Mouse (Mus musculus): Measurements from ENCODE around the gene Osgin1. TPM values are rescaled to one million over a fixed set of nuclear protein-coding genes. Genes with fewer than 3 reads are reported as not detected.

Gene Osgin1
- total RNA-seq, 2 experiments from 2014 or later: 0.55 to 1.0 TPM

DNA sequence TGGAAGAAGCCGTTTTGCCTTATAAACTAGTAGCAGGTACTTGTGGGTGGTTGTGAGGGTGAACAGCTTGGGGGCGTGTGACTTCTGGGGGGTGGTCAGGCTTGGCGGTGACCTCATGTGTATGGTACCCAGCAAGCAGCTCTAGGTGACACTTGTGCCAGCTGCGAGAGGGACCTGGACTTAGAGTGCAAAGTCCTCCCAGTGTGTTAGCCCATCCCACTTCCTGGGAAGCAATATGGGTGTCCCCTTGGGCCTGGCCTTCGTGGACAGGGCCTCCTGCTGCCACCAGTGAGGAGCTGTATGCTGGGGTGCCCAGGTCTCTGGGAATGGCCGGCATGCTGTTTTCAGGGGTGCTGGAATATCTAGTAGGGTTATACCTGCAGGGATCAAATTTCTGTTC, 5.0 kb downstream of the Osgin1 start:
- intact Hi-C loops (cut with DNase I): loop anchor here (10.0 kb wide), 1 partner anchor 406 kb away; the partner anchor contains the start of gene Cotl1
- DNase-seq (ENCODE audit: low spot score in 2 of 2): no peak

GRCm38 (mm10) chr8:119439424-119439823, 5.5 kb downstream of the Osgin1 start:
- intact Hi-C loops (cut with DNase I): loop anchor here (10.0 kb wide), 1 partner anchor 405 kb away; the partner anchor contains the start of gene Cotl1
- no peak for DNase-seq (ENCODE audit: low spot score in 2 of 2)

GRCm38 (mm10) chr8:119439893-119440249, 5.9 kb downstream of the Osgin1 start:
- intact Hi-C loops (cut with DNase I): loop anchor here (10.0 kb wide), 2 partner anchors 335 to 405 kb away; partner anchors contain the start of genes Cotl1 and Tldc1
- no peak for DNase-seq (ENCODE audit: low spot score in 2 of 2)

GRCm38 (mm10) chr8:119440250-119440951, 6.5 kb downstream of the Osgin1 start:
- DNase-seq (ENCODE audit: low spot score in 2 of 2): peak; percentile 52 to 68
- intact Hi-C loops (cut with DNase I): loop anchor here (10.0 kb wide), 1 partner anchor 334 kb away; the partner anchor contains the start of gene Tldc1

DNA sequence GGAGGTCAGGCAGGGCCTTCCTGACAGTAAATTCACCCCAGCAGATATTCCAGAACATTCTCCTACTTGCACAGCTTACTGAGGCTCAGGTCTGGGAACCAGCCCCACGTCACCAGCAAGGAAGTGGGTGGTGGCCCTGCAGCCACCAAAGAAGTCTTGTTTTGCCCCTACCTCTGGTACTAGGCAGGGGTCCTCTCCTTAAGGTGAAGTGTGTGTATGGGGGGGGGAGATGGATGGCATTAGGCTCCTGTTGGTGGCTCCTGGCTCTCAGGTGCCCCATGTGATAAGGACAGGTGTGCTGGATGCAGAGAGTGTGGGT, 7.0 kb downstream of the Osgin1 start:
- intact Hi-C loops (cut with DNase I): loop anchor here (10.0 kb wide), 1 partner anchor 334 kb away; the partner anchor contains the start of gene Tldc1
- no peak for DNase-seq (ENCODE audit: low spot score in 2 of 2)

DNA sequence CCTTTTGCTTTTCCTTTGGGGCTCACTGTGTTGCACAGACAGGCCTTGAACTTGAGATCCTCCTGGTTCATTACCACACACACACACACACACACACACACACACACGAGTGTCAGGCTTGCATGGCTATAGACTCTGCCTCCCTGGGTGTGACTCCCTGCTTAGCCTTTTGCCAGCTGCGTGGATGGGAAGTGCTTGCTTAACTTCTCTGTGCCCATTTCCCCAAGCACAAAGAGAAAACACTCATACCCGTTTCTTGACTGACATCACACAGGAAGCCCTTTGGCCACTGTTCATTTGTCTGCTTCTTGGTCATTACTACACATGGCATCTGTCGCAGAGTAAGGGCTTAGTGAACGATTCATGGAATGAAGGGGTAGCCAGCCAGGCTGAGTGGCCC, 8.1 kb downstream of the Osgin1 start:
- intact Hi-C loops (cut with DNase I): loop anchor here (10.0 kb wide), 1 partner anchor 333 kb away; the partner anchor contains the start of gene Tldc1
- no peak for DNase-seq (ENCODE audit: low spot score in 2 of 2)

DNA sequence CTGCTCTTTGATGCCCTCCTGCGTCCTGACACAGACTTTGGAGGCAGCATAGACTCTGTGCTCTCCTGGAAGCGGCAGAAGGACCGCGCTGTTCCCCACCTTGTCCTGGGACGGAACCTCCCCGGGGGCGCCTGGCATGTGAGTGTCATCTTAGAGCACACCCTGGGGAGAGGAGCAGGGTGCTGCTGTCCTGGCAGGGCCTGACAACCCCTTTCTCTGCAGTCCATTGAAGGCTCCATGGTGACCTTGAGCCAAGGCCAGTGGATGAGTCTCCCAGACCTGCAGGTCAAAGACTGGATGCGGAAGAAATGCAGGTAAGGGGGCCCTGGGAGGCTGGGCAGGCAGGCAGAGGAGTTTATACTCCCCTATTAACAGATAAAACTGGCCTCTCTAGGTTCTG, 9.0 kb downstream of the Osgin1 start:
- intact Hi-C loops (cut with DNase I): loop anchor here (10.0 kb wide), 1 partner anchor 332 kb away; the partner anchor contains the start of gene Tldc1

DNA sequence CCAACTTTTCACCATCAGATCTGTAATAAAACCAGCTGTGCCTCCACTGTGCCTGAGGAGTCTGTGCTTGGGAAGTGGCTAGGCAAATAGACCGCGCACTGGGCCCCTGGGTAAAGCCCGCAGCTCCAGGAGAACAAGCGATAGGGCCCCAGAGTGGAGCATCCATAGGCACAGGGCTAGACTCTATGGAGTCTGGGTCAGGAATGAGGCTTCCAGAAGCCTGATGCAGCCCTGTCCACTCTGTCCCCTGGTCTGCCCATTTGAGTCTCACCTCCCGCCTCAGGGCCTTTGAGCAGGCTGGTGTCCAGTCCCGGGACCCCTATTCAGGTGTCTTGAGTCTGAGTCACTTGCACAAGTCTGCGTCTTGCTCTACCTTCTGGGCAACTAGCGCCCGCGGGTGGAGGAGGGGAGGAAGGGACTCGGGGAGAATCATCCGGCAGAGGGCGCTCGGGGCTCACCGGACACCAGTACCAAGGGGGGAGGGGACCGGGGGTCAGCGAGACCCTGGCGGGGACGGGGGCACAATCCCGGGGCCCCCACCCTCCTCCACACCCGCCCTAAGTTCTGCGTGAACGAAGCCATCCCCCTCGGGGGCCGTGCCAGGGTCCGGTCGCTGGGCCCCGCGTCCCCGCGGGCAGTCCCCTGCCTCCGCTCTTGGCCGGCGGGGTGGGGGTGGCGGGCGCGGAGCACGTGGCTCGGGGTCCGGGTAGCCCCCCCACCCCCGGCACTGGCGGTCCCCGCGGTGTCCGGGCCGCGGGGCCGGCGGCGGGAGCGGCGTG, 12.5 kb downstream of the Osgin1 start, which contains the start of gene Necab2:
TSS of gene Necab2 (plus strand) at position 509 of the 779 bp plus-strand sequence.
- DNase-seq (ENCODE audit: low spot score in 2 of 2): peak; percentile 88

More for the DNA sequence above, 9.0 kb downstream of the Osgin1 start:
- no peak for DNase-seq (ENCODE audit: low spot score in 2 of 2)

DNA sequence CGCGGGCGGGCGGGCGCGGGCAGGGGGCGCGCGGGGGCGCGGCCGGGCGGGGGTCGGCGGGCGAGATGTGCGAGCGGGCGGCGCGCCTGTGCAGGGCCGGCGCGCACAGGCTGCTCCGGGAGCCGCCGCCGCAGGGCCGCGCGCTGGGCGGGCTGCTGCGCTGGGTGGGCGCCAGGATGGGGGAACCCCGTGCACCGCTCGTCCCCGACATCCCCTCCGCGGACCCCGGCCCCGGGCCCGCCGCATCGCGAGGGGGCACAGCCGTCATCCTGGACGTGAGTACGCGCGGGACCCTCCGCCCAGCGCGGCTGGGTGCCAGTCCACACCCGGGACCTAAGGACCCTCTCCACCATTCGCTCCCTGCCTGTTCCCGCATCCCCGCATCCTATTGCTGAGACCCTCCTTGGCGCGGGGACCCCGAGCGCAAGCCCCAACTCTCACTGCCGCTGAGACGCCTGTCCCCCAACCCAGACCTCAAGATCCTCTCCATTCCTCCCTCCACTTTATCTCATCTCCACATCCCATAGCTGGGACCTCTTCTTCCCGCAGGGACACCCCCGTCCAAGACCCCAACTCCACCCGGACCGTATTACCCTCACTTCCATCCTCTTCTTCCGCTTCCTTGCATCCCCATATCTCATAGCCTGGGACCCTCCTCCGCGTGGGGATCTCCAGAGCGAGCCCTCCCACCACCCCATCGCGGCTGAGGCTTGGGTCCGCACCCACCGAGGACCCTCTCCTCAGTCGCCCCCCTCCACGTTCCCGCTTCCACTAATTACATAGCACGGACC, 13.3 kb downstream of the Osgin1 start:
- DNase-seq (ENCODE audit: low spot score in 2 of 2): no peak
- intact Hi-C loops (cut with DNase I): loop anchor here (1.0 to 10.0 kb wide), 5 partner anchors 51 to 328 kb away; partner anchors contain the start of genes Taf1c and Tldc1

More for the DNA sequence above, 12.5 kb downstream of the Osgin1 start, which contains the start of gene Necab2:
- intact Hi-C loops (cut with DNase I): loop anchor here (1.0 to 10.0 kb wide), 5 partner anchors 52 to 328 kb away; partner anchors contain the start of genes Taf1c and Tldc1

GRCm38 (mm10) chr8:119447781-119448170, 13.9 kb downstream of the Osgin1 start:
- no peak for DNase-seq (ENCODE audit: low spot score in 2 of 2)
- intact Hi-C loops (cut with DNase I): loop anchor here (2.0 to 10.0 kb wide), 4 partner anchors 75 to 327 kb away; partner anchors contain the start of genes Taf1c and Tldc1

DNA sequence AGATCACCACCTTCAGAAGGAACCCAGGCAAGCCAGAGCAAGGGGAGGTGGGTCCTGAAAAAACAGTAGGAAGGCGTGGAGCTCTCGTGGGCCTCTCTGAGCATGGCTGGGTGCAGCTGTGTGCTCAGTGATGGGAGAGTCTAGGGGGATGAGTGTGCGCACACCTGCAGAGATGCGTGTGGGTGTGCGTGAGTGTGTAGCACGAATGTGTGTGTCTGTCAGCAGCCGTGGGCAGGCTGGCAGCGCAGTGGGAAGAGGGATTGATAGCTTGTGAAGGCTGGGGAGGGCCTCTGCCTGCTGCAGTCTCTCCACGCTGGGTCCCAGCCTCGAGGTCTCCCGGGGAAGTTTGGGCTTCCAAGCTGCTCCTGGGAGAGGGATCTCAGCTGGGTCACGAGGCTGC, 15.7 kb downstream of the Osgin1 start:
- DNase-seq (ENCODE audit: low spot score in 2 of 2): peak; percentile 69 to 77
- intact Hi-C loops (cut with DNase I): loop anchor here (5.0 to 10.0 kb wide), 2 partner anchors 73 to 325 kb away; partner anchors contain the start of gene Tldc1

- no peak for DNase-seq (ENCODE audit: low spot score in 2 of 2)
- intact Hi-C loops (cut with DNase I): no loop called here
These were observed 17.2 kb downstream of the Osgin1 start for GRCm38 (mm10) chr8:119451131-119451530.

DNA sequence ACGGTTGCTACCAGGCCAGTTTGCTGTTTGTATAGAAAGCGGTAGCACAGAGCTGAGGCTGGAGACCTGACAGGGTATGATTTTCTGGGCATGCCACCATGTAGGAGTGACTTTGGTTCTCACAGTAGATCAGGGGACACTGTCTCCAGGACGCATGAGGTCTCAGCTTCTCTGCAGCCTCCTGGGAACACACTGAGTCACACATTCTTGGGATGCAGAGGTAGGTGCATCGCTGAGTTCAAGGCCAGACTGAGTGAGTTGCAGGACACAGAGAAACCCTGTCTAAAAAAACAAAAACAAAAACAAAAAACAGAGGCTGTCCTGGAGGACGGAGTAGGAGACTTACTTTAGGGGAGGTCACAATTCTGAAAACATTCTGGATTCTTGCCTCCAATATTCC, 19.0 kb downstream of the Osgin1 start:
- no peak for DNase-seq (ENCODE audit: low spot score in 2 of 2)
- intact Hi-C loops (cut with DNase I): no loop called here

GRCm38 (mm10) chr8:119456045-119456444, 22.1 kb downstream of the Osgin1 start:
- no peak for DNase-seq (ENCODE audit: low spot score in 2 of 2)
- intact Hi-C loops (cut with DNase I): no loop called here

DNA sequence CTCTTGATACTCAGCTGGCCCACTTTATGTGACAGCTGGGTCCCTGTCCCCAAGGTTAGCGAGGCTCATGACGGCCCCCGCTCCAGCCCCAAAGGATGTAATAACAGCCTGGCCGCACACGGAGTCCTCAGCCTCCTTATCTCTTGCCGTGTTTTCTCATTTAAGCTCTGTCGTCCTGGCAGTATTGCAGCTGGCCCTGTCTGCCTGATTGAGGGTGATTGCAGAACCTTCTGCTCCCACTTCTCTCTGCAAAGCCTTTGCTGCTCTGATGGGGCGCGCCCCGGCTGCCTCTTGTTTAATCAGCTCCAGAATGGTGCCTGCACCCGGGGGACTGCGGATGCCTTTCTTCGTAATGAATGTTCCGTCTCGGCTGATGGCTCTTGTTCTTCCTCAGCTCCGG, 25.8 kb downstream of the Osgin1 start:
- intact Hi-C loops (cut with DNase I): no loop called here
- no peak for DNase-seq (ENCODE audit: low spot score in 2 of 2)

DNA sequence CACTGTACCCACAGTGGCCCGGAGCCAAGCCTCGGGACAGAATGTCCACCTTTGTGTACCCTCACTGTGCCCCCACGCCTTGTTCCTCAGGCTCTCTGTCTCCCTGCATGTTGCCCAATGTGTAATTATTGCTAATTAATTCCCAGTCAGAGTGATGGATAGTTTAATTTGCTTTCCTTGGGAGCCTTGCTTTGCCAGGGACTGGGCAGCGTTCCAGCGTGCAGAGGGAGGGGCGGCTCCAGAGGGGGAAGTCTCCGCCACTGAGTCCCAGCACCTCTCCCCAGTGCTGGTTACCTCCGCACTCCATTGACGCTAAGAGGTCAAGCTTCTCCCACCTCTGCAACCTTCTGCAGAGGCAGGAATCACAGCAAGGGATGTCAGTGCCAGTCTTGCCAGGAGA, 27.4 kb downstream of the Osgin1 start:
- DNase-seq (ENCODE audit: low spot score in 2 of 2): no peak
- intact Hi-C loops (cut with DNase I): no loop called here

GRCm38 (mm10) chr8:119463709-119464108, 29.8 kb downstream of the Osgin1 start:
- intact Hi-C loops (cut with DNase I): no loop called here
- DNase-seq (ENCODE audit: low spot score in 2 of 2): no peak

DNA sequence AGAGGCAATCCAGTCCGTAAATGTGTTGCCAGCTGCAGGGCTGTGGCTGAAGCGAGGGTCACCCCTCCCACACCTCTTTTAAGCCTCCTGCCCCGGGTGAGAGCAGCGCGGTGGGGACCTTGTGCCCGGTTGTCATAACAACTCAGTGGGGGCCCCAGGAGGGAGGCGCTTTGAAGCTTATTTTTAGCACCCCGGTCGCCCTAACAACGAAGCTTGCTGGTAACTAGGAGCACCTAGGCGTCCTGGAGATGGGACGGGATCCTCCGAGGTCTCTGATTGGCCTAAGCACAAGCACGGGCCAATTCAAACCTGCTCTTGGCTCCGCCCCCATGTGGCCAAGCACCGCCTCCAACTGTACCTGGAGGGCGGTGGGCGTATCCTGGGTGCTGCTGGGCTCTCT, 32.2 kb downstream of the Osgin1 start:
- DNase-seq (ENCODE audit: low spot score in 2 of 2): peak; percentile 56 to 60
- intact Hi-C loops (cut with DNase I): no loop called here

DNA sequence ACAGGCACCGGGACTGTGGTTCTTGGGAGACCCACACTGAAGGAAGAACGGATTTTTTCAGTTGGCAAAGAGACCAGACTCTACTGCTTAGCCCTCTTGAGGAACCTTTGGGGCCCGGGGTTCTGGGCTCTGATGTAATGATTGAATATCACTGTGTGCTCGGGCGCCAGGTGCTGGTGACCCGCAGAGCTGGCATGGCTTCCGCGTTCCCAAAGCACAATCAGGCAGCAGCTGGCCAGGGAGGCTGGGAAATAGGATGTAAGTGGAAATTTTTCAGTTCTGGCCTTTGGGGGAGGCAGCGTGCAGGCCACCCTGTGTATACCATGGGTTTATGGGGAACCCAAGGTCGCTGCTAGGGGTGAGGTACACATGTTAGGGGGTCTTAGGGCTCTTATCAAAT, 32.9 kb downstream of the Osgin1 start:
- intact Hi-C loops (cut with DNase I): no loop called here
- DNase-seq (ENCODE audit: low spot score in 2 of 2): no peak

All from left cerebral cortex, postnatal 25 days (tissue).